Mouse (Mus musculus) MEL (cell line): ENCODE results near the gene Wdr91.

Source experiments
- CHD1 ChIP-seq: IDR thresholded peaks from 2 replicates; pipeline ENCODE4 v1.6.1; 2012; ENCODE audit warnings: low read depth, mild to moderate bottlenecking, inconsistent platforms, low read length, improper control_type of control experiment
- CTCF ChIP-seq, 3 experiments: IDR thresholded peaks in 2 of 3; conservative IDR thresholded peaks in 1 of 3; 2 replicates each; pipeline ENCODE4 v1.5.1; 2011 to 2012; ENCODE audit warnings: low read length in 3 of 3, low read depth in 2 of 3, mild to moderate bottlenecking in 2 of 3, improper control_type of control experiment in 1 of 3, inconsistent platforms in 1 of 3, mixed read lengths in 1 of 3, moderate library complexity in 1 of 3; ENCODE audit not compliant: control insufficient read depth in 1 of 3, insufficient read depth in 1 of 3, poor library complexity in 1 of 3, severe bottlenecking in 1 of 3
- EP300 ChIP-seq, 2 experiments: IDR thresholded peaks; 2 replicates each; pipeline ENCODE4 v1.6.1; 2011; ENCODE audit warnings: improper control_type of control experiment in 2 of 2, low read length in 2 of 2, low read depth in 1 of 2, mild to moderate bottlenecking in 1 of 2
- ETS1 ChIP-seq: IDR thresholded peaks from 2 replicates; pipeline ENCODE4 v1.6.1; 2012; ENCODE audit warnings: low read depth, mild to moderate bottlenecking, inconsistent platforms, low read length, improper control_type of control experiment, moderate library complexity
- GATA1 ChIP-seq: IDR thresholded peaks from 2 replicates; pipeline ENCODE4 v1.6.1; 2011; ENCODE audit warnings: low read depth, low read length, improper control_type of control experiment
- MAX ChIP-seq: IDR thresholded peaks from 2 replicates; pipeline ENCODE4 v1.6.1; 2011; ENCODE audit warnings: low read length, improper control_type of control experiment
- POLR2A ChIP-seq, 2 experiments: IDR thresholded peaks; 2 replicates each; pipeline ENCODE4 v1.6.1; 2011 to 2012; ENCODE audit warnings: low read length in 2 of 2, mild to moderate bottlenecking in 2 of 2, control low read depth in 1 of 2, improper control_type of control experiment in 1 of 2, low read depth in 1 of 2, moderate library complexity in 1 of 2; ENCODE audit not compliant: control insufficient read depth in 1 of 2, insufficient read depth in 1 of 2, poor library complexity in 1 of 2
- SMC3 ChIP-seq: IDR thresholded peaks from 2 replicates; pipeline ENCODE4 v1.6.1; 2011; ENCODE audit warnings: low read depth, low read length, improper control_type of control experiment
- TBP ChIP-seq: IDR thresholded peaks from 2 replicates; pipeline ENCODE4 v1.8.0; 2011; ENCODE audit warnings: low read depth, low read length, improper control_type of control experiment
- TCF12 ChIP-seq: IDR thresholded peaks from 2 replicates; pipeline ENCODE4 v1.6.1; 2014; ENCODE audit warnings: low read depth, mild to moderate bottlenecking, inconsistent platforms, low read length, improper control_type of control experiment, moderate library complexity
- USF1 ChIP-seq: IDR thresholded peaks from 2 replicates; pipeline ENCODE4 v1.6.1; 2014; ENCODE audit warnings: low read depth, mild to moderate bottlenecking, inconsistent platforms, low read length, improper control_type of control experiment, moderate library complexity
- ZC3H11A ChIP-seq: IDR thresholded peaks from 2 replicates; pipeline ENCODE4 v1.6.1; 2012; ENCODE audit warnings: low read depth, mild to moderate bottlenecking, inconsistent platforms, low read length, improper control_type of control experiment
- ZNF384 ChIP-seq: IDR thresholded peaks from 2 replicates; pipeline ENCODE4 v1.6.1; 2012; ENCODE audit warnings: low read depth, mild to moderate bottlenecking, inconsistent platforms, low read length, improper control_type of control experiment

- TF ChIP-seq POLR2A (IDR thresholded peaks at IDR 0.05; ENCODE audit: control insufficient read depth in 1 of 2, insufficient read depth in 1 of 2, low read depth in 1 of 2, low read length in 2 of 2, poor library complexity in 1 of 2) (no peak), CTCF (IDR thresholded peaks at IDR 0.05 in 2 of 3, conservative IDR thresholded peaks at IDR 0.05 in 1 of 3; ENCODE audit: control insufficient read depth in 1 of 3, insufficient read depth in 1 of 3, low read depth in 2 of 3, low read length in 3 of 3, poor library complexity in 1 of 3, severe bottlenecking in 1 of 3) (no peak), ETS1 (no peak), TCF12 (no peak), USF1 (no peak), ZNF384 (no peak), ZC3H11A (no peak), GATA1 (no peak), SMC3 (no peak), EP300 (IDR thresholded peaks at IDR 0.05; ENCODE audit: low read depth in 1 of 2, low read length in 2 of 2) (no peak), TBP (no peak), CHD1 (no peak), MAX (no peak)
These were observed 3.8 kb upstream of the Wdr91 start for GRCm38 (mm10) chr6:34914462-34914861.
